Mouse (Mus musculus): ENCODE measurements around the gene Ugt1a7c.

- no peak for TF ChIP-seq CTCF (IDR thresholded peaks at IDR 0.05; ENCODE audit: control insufficient read depth, insufficient read depth, insufficient read length)
- no peak for TF ChIP-seq MYOD1 (IDR thresholded peaks at IDR 0.05; ENCODE audit: control insufficient read depth, insufficient read length, low read depth)
- no peak for TF ChIP-seq FOSL1 (IDR thresholded peaks at IDR 0.05; ENCODE audit: insufficient read depth, low read length, poor library complexity, severe bottlenecking)
- TF ChIP-seq USF1 (IDR thresholded peaks at IDR 0.05; ENCODE audit: low read depth): no peak
Observed at GRCm38 (mm10) chr1:88136646-88137045, 41.8 kb downstream of the Ugt1a7c start.

All from C2C12 (cell line).